Mouse (Mus musculus): ENCODE data around the gene Ank.

Ank gene

GRCm38 (mm10) chr15:27536771-27537170 is 70.3 kb downstream of the Ank start:
- DNase-seq (ENCODE audit: low spot score in 2 of 2): no peak

GRCm38 (mm10) chr15:27537519-27538223 is 71.2 kb downstream of the Ank start:
- no peak for DNase-seq (ENCODE audit: low spot score in 2 of 2)

DNA sequence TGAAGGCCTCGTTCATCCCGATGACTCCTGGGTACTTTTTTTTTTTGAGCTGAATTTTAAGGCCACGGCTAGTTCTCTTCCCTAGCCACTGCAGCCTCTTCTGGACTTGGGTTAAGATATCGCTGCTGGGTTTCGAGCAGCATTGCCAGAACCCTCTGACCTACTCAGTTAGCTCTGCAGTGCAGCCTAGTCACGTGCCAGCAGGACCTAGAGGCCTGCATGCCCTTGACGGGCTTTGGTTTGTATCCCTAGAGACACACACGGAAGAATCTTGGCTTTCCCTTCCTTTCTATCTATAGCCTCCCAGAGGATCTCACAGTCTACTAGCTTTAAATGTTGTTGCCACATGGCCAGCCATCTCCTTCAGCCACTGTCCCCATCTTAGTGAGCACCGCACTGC is 73.3 kb downstream of the Ank start:
- DNase-seq (ENCODE audit: low spot score in 2 of 2): peak in 1 of 2 experiments; percentile 29

GRCm38 (mm10) chr15:27545203-27545602 is 78.7 kb downstream of the Ank start:
- DNase-seq (ENCODE audit: low spot score in 2 of 2): no peak

GRCm38 (mm10) chr15:27548110-27548509 is 81.6 kb downstream of the Ank start:
- DNase-seq (ENCODE audit: low spot score in 2 of 2): no peak

DNA sequence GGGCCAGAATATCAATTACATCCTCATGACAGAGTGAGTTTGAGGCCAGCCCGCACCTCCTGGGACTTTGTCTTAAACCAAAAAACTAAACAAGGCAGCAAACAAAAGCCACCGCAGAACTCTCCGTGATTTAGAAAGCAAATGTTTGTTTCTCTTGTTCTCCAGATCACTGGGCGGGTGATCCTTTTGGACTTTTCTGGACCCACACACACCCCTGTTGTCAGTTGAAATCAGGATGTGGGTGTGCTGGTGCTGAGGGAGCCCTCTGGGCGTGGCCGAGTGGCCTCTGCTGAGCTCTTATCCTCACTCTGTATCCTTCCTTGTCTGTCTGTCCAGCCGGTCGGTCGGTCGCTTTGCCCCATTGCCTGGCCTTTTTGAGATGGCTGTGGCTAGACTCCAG is 82.6 kb downstream of the Ank start:
- DNase-seq (ENCODE audit: low spot score in 2 of 2): no peak

- no peak for DNase-seq (ENCODE audit: low spot score in 2 of 2)
Measured at GRCm38 (mm10) chr15:27549878-27550277, 83.4 kb downstream of the Ank start.

DNA sequence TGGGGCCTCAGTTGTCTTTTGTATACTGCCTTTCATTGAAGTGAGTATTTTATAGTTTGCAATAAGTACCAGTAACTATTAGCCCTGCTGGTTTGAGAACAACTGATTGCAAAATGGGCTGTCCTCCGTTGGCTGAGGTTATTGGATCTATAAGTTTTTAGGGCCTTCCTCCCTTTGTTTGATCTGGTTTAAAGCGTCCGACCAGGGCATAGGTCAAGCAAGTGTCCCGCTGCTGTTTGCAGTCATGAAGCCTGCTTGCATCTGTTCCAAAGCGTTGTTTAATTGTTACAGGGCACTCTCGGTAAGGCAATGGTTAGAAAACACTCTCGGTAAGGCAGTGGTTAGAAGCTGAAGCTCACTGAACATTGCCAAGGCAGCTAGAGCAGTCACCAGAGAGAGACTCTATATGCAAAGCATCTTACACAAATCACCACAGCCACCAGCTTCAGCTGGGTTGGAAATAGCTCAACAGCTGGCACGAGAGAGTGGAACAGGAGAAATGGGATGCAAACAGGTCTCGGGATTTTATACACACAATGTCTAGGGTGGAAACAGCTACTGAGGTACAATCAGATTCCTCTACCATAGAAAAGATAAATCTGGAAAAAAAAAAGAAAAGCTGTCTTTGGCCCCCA is 84.0 kb downstream of the Ank start:
- no peak for DNase-seq (ENCODE audit: low spot score in 2 of 2)

GRCm38 (mm10) chr15:27551117-27552114 is 84.9 kb downstream of the Ank start:
- no peak for DNase-seq (ENCODE audit: low spot score in 2 of 2)

- DNase-seq (ENCODE audit: low spot score in 2 of 2): no peak
Measured at GRCm38 (mm10) chr15:27552129-27552700, 85.7 kb downstream of the Ank start.

GRCm38 (mm10) chr15:27553554-27553953 is 87.1 kb downstream of the Ank start:
- no peak for DNase-seq (ENCODE audit: low spot score in 2 of 2)

GRCm38 (mm10) chr15:27558456-27559147 is 92.1 kb downstream of the Ank start:
- no peak for DNase-seq (ENCODE audit: low spot score in 2 of 2)

DNA sequence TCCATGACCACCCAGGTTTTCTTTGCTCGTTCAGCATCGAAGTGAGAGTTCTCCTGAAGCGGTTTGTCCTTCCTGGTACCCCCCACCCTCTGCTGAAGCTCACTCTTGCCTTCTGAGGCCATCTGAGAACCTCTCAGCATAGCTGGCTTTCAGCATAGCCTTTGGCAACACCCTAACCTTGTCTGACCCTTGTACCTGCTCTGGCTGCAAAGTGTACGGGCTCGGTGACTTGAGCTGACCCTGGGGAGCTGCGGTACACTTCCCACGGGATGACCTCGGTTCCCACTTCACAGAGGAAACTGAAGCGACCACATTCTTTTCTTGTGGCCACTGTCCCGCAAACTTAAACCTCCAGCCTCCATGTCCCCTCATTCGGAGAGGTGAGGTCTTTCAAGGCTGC is 93.8 kb downstream of the Ank start:
- DNase-seq (ENCODE audit: low spot score in 2 of 2): no peak

GRCm38 (mm10) chr15:27564106-27565100 is 97.9 kb downstream of the Ank start:
- DNase-seq (ENCODE audit: low spot score in 2 of 2): no peak

DNA sequence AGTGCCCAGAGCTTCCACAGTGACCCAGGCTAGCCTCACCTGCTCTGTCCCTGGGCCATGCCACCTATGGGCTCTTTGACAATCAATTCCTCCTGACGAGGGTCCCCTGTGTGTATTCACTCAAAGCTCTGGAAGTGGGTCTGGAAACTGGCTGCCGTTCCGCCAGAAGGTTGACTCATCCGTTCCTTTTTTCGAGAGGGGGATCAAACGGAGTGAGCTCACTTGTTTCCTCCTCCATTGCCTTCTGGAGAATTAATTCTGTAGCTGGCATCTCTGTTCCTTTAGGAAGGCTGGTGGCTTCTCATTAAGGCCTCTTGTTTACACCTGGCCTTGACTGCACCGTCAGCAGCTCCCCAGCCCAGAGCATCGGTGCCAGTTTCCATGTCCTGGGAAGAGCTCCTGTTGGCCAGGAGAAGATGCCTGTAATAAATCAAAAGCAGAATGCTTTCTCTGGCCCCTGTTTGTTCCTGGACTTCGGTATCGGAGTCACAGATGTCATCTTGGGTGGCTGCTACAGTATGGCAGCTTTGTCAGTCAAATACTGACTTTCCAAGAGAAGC is 99.2 kb downstream of the Ank start:
- no peak for DNase-seq (ENCODE audit: low spot score in 2 of 2)

DNA sequence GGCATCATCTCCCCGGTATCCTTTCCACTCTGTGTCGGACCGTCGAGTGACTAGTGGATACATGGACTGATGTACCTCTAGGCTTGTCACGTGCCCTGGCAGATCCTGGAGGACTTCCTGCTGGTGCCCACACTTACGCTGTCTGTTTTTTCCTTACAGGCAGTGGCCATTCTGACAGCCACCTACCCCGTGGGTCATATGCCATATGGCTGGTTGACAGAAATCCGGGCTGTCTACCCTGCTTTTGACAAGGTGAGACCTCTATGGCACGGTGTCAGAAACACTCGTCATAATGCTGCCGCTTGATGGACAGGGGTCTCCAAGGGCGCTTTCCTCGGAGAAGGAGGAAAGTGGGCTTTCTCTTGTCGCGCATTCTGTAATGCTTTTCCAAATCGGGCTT is 100.9 kb downstream of the Ank start:
- DNase-seq (ENCODE audit: low spot score in 2 of 2): no peak

GRCm38 (mm10) chr15:27568371-27568770 is 101.9 kb downstream of the Ank start:
- DNase-seq (ENCODE audit: low spot score in 2 of 2): no peak

DNA sequence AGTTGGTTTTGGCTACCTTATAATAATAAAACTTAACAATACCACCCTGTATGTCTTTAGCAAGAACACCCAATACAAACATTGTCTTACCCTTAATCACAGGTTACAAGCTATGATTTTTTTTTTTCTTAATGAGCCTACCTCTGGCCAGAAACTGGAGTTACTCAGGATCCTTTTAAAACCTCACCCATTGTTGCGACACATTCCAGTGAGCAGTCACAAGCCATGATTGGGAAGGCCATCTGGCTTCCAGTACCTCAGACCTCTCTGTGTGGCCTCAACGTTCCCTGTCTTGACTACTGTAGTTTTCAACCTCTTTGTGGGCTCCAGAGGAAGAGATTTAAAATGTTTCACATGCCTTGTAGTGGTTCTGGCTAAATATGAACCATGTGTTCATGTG is 103.4 kb downstream of the Ank start:
- no peak for DNase-seq (ENCODE audit: low spot score in 2 of 2)

GRCm38 (mm10) chr15:27570385-27570784 is 103.9 kb downstream of the Ank start:
- no peak for DNase-seq (ENCODE audit: low spot score in 2 of 2)

GRCm38 (mm10) chr15:27571179-27571578 is 104.7 kb downstream of the Ank start:
- no peak for DNase-seq (ENCODE audit: low spot score in 2 of 2)

All from urinary bladder, postnatal 36 days (tissue).